Mouse (Mus musculus) brown adipose tissue, adult 24 weeks (tissue): ENCODE measurements around the gene Cox6a2. TPM values are rescaled to one million over a fixed set of nuclear protein-coding genes. Genes with fewer than 3 reads are reported as not detected.
"Not testable (repeated sequence)": the region's sequence is repeated elsewhere in the genome, so short reads cannot be mapped to it uniquely, and the experiment has no call there.

Experiments
- H3K27ac ChIP-seq: fragments of 200-500 bp; replicated peaks from 2 replicates; pipeline ENCODE4 v1.5.1; 2012; ENCODE audit warnings: low read depth, mild to moderate bottlenecking, low read length
- H3K4me1 ChIP-seq: fragments of 200-500 bp; 2 replicates; pipeline ENCODE4 v1.6.1; 2012; ENCODE audit warnings: low read length, mixed read lengths; ENCODE audit not compliant: control insufficient read depth, insufficient read depth, insufficient read length
- H3K4me3 ChIP-seq: fragments of 200-500 bp; 2 replicates; pipeline ENCODE4 v1.5.1; 2012; ENCODE audit warnings: low read depth, mild to moderate bottlenecking, low read length, moderate library complexity; ENCODE audit not compliant: insufficient read depth
- polyA plus RNA-seq: library from polyadenylated mRNA; stranded (reverse); fragments of >200 nt; gene quantifications from 2 replicates; pipeline ENCODE4 v1.2.4, GENCODE M21; 2012; ENCODE audit not compliant: missing spikeins, insufficient read depth, insufficient read length

Gene Cox6a2
- polyA plus RNA-seq, 1 experiment: 45.2 TPM

DNA sequence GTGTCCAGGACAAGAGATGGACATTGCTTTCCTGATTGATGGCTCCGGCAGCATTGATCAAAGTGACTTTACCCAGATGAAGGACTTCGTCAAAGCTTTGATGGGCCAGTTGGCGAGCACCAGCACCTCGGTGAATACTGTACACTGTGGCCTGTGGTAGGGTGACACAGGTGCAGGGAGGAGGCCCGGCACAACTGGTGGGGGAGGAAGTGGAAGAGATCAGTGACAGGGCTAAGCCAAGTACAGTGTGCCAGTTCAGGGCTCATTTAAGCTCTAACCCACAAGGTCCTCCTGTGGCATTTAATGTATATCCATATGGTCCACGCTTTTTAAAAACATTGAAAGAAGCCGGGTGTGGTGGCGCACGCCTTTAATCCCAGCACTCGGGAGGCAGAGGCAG is 24.5 kb downstream of the Cox6a2 start:
- no peaks in the 10 kb centered on the region for H3K4me1 ChIP-seq
- H3K4me3 ChIP-seq: no peak overlapping the region
- H3K27ac ChIP-seq: no peak overlapping the region

DNA sequence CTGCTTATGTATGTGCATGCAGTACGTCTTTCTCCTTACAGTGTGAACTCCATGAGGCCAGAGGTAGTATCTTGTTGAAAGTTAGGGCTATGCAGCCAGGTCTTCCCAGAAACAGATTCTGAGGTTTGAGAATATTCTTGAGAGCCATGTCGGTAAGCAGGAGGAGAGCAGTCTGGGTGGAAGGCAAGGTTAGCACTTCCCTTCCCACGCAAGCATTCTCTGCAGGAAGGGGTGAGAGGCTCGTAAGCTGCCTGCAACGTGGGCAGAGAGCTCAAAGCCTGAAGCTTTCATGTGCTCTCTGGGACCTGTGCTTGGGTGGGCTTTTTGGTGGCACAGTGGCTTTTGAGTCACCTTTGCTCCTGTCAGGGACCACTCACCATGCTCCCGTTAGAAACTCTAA is 25.6 kb downstream of the Cox6a2 start:
- Histone ChIP-seq H3K4me1 (no peaks in the 10 kb centered on the region), H3K27ac (no peak overlapping the region), H3K4me3 (no peak overlapping the region)

DNA sequence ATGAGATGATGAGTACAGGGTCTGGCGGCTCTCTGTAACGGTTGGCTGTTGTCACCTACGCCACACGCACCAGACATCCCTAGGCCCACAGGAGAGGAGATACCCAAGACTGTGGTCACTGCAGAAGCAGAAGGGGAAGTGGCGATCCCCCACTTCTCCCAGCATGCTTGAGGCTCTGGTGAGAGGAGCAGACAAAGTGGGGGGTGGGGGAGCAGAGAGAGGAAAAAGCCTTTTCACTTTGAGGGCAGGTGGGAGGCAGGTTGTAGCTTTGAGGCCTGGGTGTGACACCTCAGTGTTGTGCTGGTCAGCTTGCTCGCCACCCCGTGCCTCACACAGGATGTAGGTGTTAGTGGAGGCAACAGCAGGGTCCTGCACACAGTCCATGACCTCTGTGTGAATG is 26.1 kb downstream of the Cox6a2 start:
- Histone ChIP-seq H3K27ac (no peak overlapping the region), H3K4me1 (no peaks in the 10 kb centered on the region)

DNA sequence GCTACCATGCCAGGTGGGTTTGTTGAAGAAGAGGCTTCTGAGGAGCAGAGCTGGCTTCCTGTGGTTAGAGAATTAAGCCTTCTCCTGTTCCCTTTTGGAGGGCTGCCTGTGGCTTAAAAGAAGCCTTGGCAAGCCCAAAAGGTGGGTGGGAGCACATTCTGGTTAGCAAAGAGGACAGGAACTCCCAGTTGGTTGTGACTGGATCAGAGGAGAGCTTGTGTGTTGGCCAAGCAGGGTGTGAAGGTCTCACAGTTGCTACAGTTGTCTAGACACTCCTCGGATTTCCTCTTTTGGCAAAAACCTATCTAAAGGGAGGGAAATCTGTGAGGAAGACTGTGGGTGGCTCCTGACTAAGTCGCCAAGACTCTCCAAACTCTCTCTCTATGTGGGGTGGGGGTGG is 27.8 kb downstream of the Cox6a2 start:
- H3K4me3 ChIP-seq: no peak overlapping the region
- H3K27ac ChIP-seq: no peak overlapping the region
- no peaks in the 10 kb centered on the region for H3K4me1 ChIP-seq

More for the DNA sequence above, 26.1 kb downstream of the Cox6a2 start:
- H3K4me3 ChIP-seq: no peak overlapping the region

DNA sequence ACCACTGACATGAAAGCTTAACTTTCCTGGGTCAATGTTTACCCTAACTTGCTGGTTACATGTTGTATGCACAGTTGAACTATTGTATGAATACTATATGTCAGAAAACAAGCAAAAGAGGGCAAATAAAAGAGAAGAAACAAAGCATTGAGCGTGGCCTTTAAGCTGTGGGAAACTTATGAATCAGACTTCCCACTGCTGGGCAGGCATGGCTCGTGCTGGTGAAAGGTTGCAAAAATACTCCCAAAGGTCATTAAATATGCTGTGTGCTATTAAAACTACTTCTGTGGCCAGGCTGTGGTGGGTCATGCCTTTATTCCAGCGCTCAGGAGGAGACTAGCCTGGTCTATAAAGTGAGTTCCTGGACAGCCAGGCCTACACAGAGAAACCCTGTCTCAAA is 36.2 kb downstream of the Cox6a2 start:
- Histone ChIP-seq H3K27ac (no peak overlapping the region), H3K4me3 (no peak overlapping the region), H3K4me1 (no peaks in the 10 kb centered on the region)

DNA sequence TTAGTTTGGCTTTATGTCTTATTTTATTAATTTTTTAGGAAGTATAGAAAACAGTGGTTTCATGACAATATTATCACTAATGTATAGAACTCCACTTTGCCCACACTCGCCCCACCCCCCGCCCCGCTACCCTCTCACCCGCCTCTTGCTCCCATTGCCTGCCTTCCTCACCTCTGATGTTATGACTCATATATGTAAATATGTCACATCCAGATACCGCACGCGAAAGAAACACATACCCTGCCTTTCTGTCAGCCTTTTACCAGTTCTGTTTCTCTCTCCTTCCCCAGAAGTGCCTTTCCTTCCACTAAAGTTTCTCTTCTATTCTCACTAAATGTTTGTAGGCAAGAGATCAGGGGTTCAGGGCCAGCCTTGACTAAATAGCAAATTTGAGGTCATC is 39.8 kb downstream of the Cox6a2 start:
- Histone ChIP-seq H3K4me1 (no peaks in the 10 kb centered on the region), H3K27ac (no peak overlapping the region), H3K4me3 (no peak overlapping the region)

GRCm38 (mm10) chr7:128164001-128164400 is 42.2 kb downstream of the Cox6a2 start:
- Histone ChIP-seq H3K4me3 (no peak overlapping the region), H3K27ac (no peak overlapping the region), H3K4me1 (no peaks in the 10 kb centered on the region)

DNA sequence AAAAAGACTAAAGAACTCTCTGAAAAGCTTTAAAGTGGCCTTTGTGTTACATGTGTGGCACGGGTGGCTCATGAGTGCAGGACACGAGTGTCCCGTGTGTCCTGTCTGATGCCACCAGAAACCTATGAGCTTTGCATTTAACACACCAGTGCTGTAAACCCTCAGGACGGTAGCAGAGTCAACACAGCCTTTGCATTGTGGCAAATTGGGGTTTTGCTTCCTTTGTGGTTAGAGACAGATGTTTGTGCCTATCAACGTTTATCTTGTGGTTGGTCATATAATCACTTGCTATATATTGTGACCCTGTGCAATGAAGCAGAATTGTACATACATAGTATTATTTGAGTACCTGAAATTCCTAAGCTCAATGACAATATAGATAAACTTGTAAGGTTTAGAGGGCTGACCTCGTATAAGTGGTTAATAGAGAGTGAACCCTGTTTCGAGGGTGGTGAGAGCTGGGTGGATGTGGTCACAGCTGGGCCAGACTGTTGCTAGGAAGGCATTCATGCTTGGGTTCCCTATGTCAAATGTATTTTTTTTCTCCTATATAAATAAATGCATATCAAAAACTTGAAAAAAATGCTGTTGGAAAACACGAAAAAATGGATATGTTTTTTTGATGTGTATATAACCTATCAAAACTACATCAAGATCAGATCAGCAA is 47.4 kb downstream of the Cox6a2 start:
- not testable (repeated sequence) for H3K27ac ChIP-seq, H3K4me1 ChIP-seq, H3K4me3 ChIP-seq

Other genes starting within 250 kb of the Cox6a2 start
- gene Fus, start 238.9 kb downstream of the Cox6a2 start, polyA plus RNA-seq: 250 and 260 TPM in 2 replicates
- 0.79 and 3.6 TPM in 2 replicates for gene Pycard, start 212.5 kb downstream of the Cox6a2 start, polyA plus RNA-seq
- gene Trim72, start 202.4 kb downstream of the Cox6a2 start, polyA plus RNA-seq: 0.48 and 2.6 TPM in 2 replicates
- gene Itgam, start 143.7 kb downstream of the Cox6a2 start, polyA plus RNA-seq: 4.6 and 6.0 TPM in 2 replicates
- not detected in 2 replicates for gene Gm49368, start 143.7 kb downstream of the Cox6a2 start, polyA plus RNA-seq
- 0.75 TPM in 1 of 2 replicates, not detected in the other for gene Itgax, start 76.8 kb downstream of the Cox6a2 start, polyA plus RNA-seq
- not detected in 2 replicates for gene Itgad, start 52.0 kb downstream of the Cox6a2 start, polyA plus RNA-seq
- 2.1 and 3.5 TPM in 2 replicates for gene Armc5, start 31.0 kb upstream of the Cox6a2 start, polyA plus RNA-seq
- gene 9130023H24Rik, start 31.6 kb upstream of the Cox6a2 start, polyA plus RNA-seq: 2.5 and 3.3 TPM in 2 replicates
- gene Tgfb1i1, start 40.4 kb upstream of the Cox6a2 start, polyA plus RNA-seq: 4.5 and 5.5 TPM in 2 replicates
- gene Slc5a2, start 59.3 kb upstream of the Cox6a2 start, polyA plus RNA-seq: not detected in 2 replicates
- 7.6 and 9.8 TPM in 2 replicates for gene BC017158, start 91.8 kb upstream of the Cox6a2 start, polyA plus RNA-seq
- gene Rgs10, start 212.4 kb upstream of the Cox6a2 start, polyA plus RNA-seq: 9.6 and 9.9 TPM in 2 replicates